Mouse (Mus musculus) stomach, postnatal 0 days (tissue): ENCODE results near the gene Myh1. TPM values are rescaled to one million over a fixed set of nuclear protein-coding genes. Genes with fewer than 3 reads are reported as not detected.

Experiments
- ATAC-seq: fragments of 200-750 bp; cut with Nextera tagmentation; 2 replicates; pipeline ENCODE4 v1.8.0; 2017; ENCODE audit not compliant: low FRiP score, low TSS enrichment
- DNase-seq: peaks from one replicate; pipeline ENCODE4 v3.0.0-alpha.2; 2016; ENCODE audit warnings: low spot score
- H3K27ac ChIP-seq: fragments of 300-500 bp; sonication (generic); replicated peaks from 2 replicates; pipeline ENCODE4 v1.5.1; 2014; ENCODE audit warnings: mild to moderate bottlenecking, control low read depth
- H3K27me3 ChIP-seq: fragments of 300-500 bp; sonication (generic); 2 replicates; pipeline ENCODE4 v1.6.1; 2014; ENCODE audit warnings: low read length; ENCODE audit not compliant: control insufficient read depth, insufficient read depth
- H3K36me3 ChIP-seq: fragments of 300-500 bp; sonication (generic); 2 replicates; pipeline ENCODE4 v1.6.1; 2014; ENCODE audit warnings: low read length, mixed read lengths; ENCODE audit not compliant: control insufficient read depth, insufficient read depth
- H3K4me1 ChIP-seq: fragments of 300-500 bp; sonication (generic); replicated peaks from 2 replicates; pipeline ENCODE4 v1.6.1; 2014; ENCODE audit warnings: antibody characterized with exemption; ENCODE audit not compliant: control insufficient read depth, insufficient read depth
- H3K4me2 ChIP-seq: fragments of 300-500 bp; sonication (generic); replicated peaks from 2 replicates; pipeline ENCODE4 v1.6.1; 2014; ENCODE audit warnings: low read depth, mild to moderate bottlenecking, control low read depth, moderate library complexity
- H3K4me3 ChIP-seq: fragments of 300-500 bp; sonication (generic); 2 replicates; pipeline ENCODE4 v1.5.1; 2014; ENCODE audit warnings: low read depth, low read length, control low read depth
- H3K9ac ChIP-seq: fragments of 300-500 bp; sonication (generic); 2 replicates; pipeline ENCODE4 v1.6.1; 2014; ENCODE audit warnings: mild to moderate bottlenecking, low read length, control low read depth, mixed read lengths
- H3K9me3 ChIP-seq: fragments of 300-500 bp; sonication (generic); 2 replicates; pipeline ENCODE4 v1.6.1; 2016; ENCODE audit warnings: low read length; ENCODE audit not compliant: control insufficient read depth
- CTCF ChIP-seq: IDR thresholded peaks from 2 replicates; pipeline ENCODE4 v1.5.1; 2016; ENCODE audit warnings: antibody characterized with exemption, low read depth, mild to moderate bottlenecking, moderate library complexity
- EP300 ChIP-seq: optimal IDR thresholded peaks from 2 replicates; pipeline ENCODE3; 2016; ENCODE audit warnings: antibody characterized with exemption
- WGBS: fragments of 180-500 bp; shearing (Covaris S2); extraction: QIAGEN DNeasy Blood & Tissue Kit; methylation state at CpG from one replicate; pipeline ENCODE4 v1.1.7; 2014; 5-methylcytosine and 5-hydroxymethylcytosine counted together
- polyA plus RNA-seq: library from polyadenylated mRNA; unstranded; fragments of >200 nt; fragmentation: Nextera tagmentation; extraction: Ambion mirVana; gene quantifications from 2 replicates; pipeline ENCODE4 v1.2.1, GENCODE M21; 2015

Myh1 gene
- polyA plus RNA-seq, 1 experiment from 2014 or later: 0.05 TPM

DNA sequence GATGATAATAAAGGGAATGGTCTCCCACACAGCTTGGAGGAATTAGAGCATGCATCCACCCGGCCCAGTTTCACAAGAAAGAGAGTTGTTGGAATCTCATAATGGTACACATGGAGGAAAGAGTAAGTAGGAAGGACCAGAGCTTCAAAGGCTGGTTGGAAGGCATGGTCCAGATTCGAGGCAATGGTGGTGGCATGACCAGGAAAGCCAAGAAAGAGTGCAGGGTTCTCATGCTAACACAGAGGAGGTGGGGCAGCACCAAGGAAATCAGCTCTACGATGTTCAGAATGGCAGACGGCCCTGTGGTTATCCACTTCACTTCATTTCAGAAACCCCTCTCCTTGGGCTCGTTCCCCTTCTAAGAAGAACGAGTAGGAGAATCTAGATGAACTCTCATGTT, 61.1 kb downstream of the Myh1 start:
- no peak for TF ChIP-seq EP300
- no peak for TF ChIP-seq CTCF
- Histone ChIP-seq H3K9ac (no peak overlapping the region), H3K9me3 (no peaks in the 10 kb centered on the region), H3K27me3 (no peaks in the 10 kb centered on the region), H3K27ac (no peak overlapping the region), H3K4me1 (no peaks in the 10 kb centered on the region), H3K36me3 (no peaks in the 10 kb centered on the region), H3K4me3 (no peak overlapping the region), H3K4me2 (no peak overlapping the region)
- DNase-seq (no peak), ATAC-seq (no peak)
- WGBS: 79% methylated on average over 6 of the region's 6 CpGs

Other genes starting within 250 kb of the Myh1 start
- 21.4 and 24.8 TPM in 2 replicates for gene Tmem238l, start 243.4 kb upstream of the Myh1 start, polyA plus RNA-seq
- gene Tmem220, start 174.9 kb upstream of the Myh1 start, polyA plus RNA-seq: 3.7 and 4.9 TPM in 2 replicates
- gene Adprm, start 147.5 kb upstream of the Myh1 start, polyA plus RNA-seq: 17.3 and 17.4 TPM in 2 replicates
- gene Sco1, start 147.4 kb upstream of the Myh1 start, polyA plus RNA-seq: 14.5 and 15.2 TPM in 2 replicates
- 0.91 and 1.5 TPM in 2 replicates for gene Myh3, start 121.8 kb upstream of the Myh1 start, polyA plus RNA-seq
- 0.04 and 0.10 TPM in 2 replicates for gene Myh2, start 29.0 kb upstream of the Myh1 start, polyA plus RNA-seq
- not detected in 2 replicates for gene Myh4, start 38.0 kb downstream of the Myh1 start, polyA plus RNA-seq
- 0.24 and 0.38 TPM in 2 replicates for gene Myh8, start 77.1 kb downstream of the Myh1 start, polyA plus RNA-seq
- gene Myh13, start 121.6 kb downstream of the Myh1 start, polyA plus RNA-seq: not detected in 2 replicates